Mouse (Mus musculus) ES-Bruce4 (cell line): ENCODE results near the gene Tex33.

Experiments used
- CTCF ChIP-seq: IDR thresholded peaks from one replicate; pipeline ENCODE4 v1.8.1; 2011; ENCODE audit warnings: low read depth, low read length
- EP300 ChIP-seq: IDR thresholded peaks from 2 replicates; pipeline ENCODE4 v1.6.1; 2011; ENCODE audit warnings: low read depth, low read length; ENCODE audit not compliant: insufficient read depth
- POLR2A ChIP-seq: IDR thresholded peaks from one replicate; pipeline ENCODE4 v1.8.1; 2011; ENCODE audit warnings: low read length; ENCODE audit not compliant: insufficient read depth

DNA sequence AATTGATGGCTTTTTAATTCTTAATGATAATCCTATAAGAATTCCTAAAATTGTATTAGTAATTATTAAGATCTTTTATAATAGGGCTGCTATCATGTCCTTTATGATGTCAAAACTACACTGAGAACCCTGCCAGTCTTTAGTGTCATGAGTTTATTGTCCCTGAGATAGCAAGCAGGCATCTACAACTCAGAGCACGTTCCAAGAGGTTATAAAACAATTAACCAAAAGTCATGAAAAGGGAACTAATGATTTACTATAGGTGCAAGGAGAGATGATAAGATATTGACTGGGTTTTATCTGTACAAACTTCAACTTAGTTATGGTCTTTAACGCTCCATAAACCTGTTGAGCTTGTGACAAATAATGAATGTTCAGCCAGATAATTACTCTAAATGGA lies 29.8 kb downstream of the Tex33 start:
- TF ChIP-seq CTCF (no peak), EP300 (no peak), POLR2A (no peak)
